Mouse (Mus musculus) granulocyte monocyte progenitor cell, adult 5-6 weeks (primary cell): Measurements from ENCODE around the gene Pip5k1c. TPM values are rescaled to one million over a fixed set of nuclear protein-coding genes. Genes with fewer than 3 reads are reported as not detected.

Experiments
- ATAC-seq: replicated peaks from 2 replicates; pipeline ENCODE4 v1.8.0; 2016; ENCODE audit warnings: mild to moderate bottlenecking, moderate TSS enrichment, inconsistent platforms; ENCODE audit not compliant: poor library complexity, severe bottlenecking
- total RNA-seq, 2 experiments: library from RNA; stranded (forward) in 1 of 2; stranded (reverse) in 1 of 2; fragments of 200-712, 200-1000 nt in 1 of 2; fragments of >200 nt in 1 of 2; fragmentation: Nextera tagmentation in 1 of 2; gene quantifications; 2 replicates each; pipeline ENCODE4 v1.2.3; 2014 to 2017

Gene Pip5k1c
- total RNA-seq, 2 experiments from 2014 or later, result 32.4 to 32.7 TPM

GRCm38 (mm10) chr10:81360721-81361120 is 68.0 kb downstream of the Pip5k1c start:
- no peak for ATAC-seq

- ATAC-seq, result no peak
These were observed 69.7 kb downstream of the Pip5k1c start for GRCm38 (mm10) chr10:81362336-81362949.

- ATAC-seq, result no peak
These were observed 70.9 kb downstream of the Pip5k1c start for GRCm38 (mm10) chr10:81363436-81364346.

- ATAC-seq, result no peak
These were observed 71.9 kb downstream of the Pip5k1c start for GRCm38 (mm10) chr10:81364666-81365065.

- no peak for ATAC-seq
These were observed 72.3 kb downstream of the Pip5k1c start for GRCm38 (mm10) chr10:81365073-81365472.

GRCm38 (mm10) chr10:81365672-81366476 is 73.1 kb downstream of the Pip5k1c start, which contains the start of gene 4930404N11Rik:
4930404N11Rik (minus strand) TSS chr10:81365816.
- peak; percentile 40 for ATAC-seq

GRCm38 (mm10) chr10:81366477-81367206 is 73.9 kb downstream of the Pip5k1c start:
- ATAC-seq, result no peak

- no peak for ATAC-seq
These were observed 74.4 kb downstream of the Pip5k1c start for GRCm38 (mm10) chr10:81367207-81367495.

Other genes starting within 250 kb of the Pip5k1c start
Only the 30 nearest of the 32 such genes appear.
- 23.3 and 24.4 TPM in 2 replicates for gene Thop1, start 222.9 kb upstream of the Pip5k1c start, total RNA-seq (2014; fragmentation: Nextera tagmentation)
- 24.7 and 26.3 TPM in 2 replicates for gene Thop1, start 222.9 kb upstream of the Pip5k1c start, total RNA-seq (2017)
- gene Creb3l3, start 194.1 kb upstream of the Pip5k1c start, total RNA-seq (2014; fragmentation: Nextera tagmentation), result 0.43 TPM in 1 of 2 replicates, not detected in the other
- gene Creb3l3, start 194.1 kb upstream of the Pip5k1c start, total RNA-seq (2017), result 0.86 and 1.3 TPM in 2 replicates
- 35.0 and 72.7 TPM in 2 replicates for gene Map2k2, start 187.0 kb upstream of the Pip5k1c start, total RNA-seq (2014; fragmentation: Nextera tagmentation)
- 46.7 and 50.8 TPM in 2 replicates for gene Map2k2, start 187.0 kb upstream of the Pip5k1c start, total RNA-seq (2017)
- gene Zbtb7a, start 157.7 kb upstream of the Pip5k1c start, total RNA-seq (2014; fragmentation: Nextera tagmentation), result 16.1 and 20.6 TPM in 2 replicates
- gene Zbtb7a, start 157.7 kb upstream of the Pip5k1c start, total RNA-seq (2017), result 7.1 and 8.0 TPM in 2 replicates
- 6.3 and 22.9 TPM in 2 replicates for gene Pias4, start 125.0 kb upstream of the Pip5k1c start, total RNA-seq (2014; fragmentation: Nextera tagmentation)
- 7.8 and 8.1 TPM in 2 replicates for gene Pias4, start 125.0 kb upstream of the Pip5k1c start, total RNA-seq (2017)
- 843 and 1,029 TPM in 2 replicates for gene Eef2, start 116.3 kb upstream of the Pip5k1c start, total RNA-seq (2014; fragmentation: Nextera tagmentation)
- 1,504 and 1,576 TPM in 2 replicates for gene Eef2, start 116.3 kb upstream of the Pip5k1c start, total RNA-seq (2017)
- gene Dapk3, start 110.0 kb upstream of the Pip5k1c start, total RNA-seq (2014; fragmentation: Nextera tagmentation), result 25.7 and 40.8 TPM in 2 replicates
- 20.5 and 33.0 TPM in 2 replicates for gene Dapk3, start 110.0 kb upstream of the Pip5k1c start, total RNA-seq (2017)
- not detected in 2 replicates for gene 4930442H23Rik, start 109.1 kb upstream of the Pip5k1c start, total RNA-seq (2014; fragmentation: Nextera tagmentation)
- gene 4930442H23Rik, start 109.1 kb upstream of the Pip5k1c start, total RNA-seq (2017), result not detected in 2 replicates
- gene Nmrk2, start 90.9 kb upstream of the Pip5k1c start, total RNA-seq (2014; fragmentation: Nextera tagmentation), result not detected in 2 replicates
- gene Nmrk2, start 90.9 kb upstream of the Pip5k1c start, total RNA-seq (2017), result not detected in 2 replicates
- not detected in 2 replicates for gene Atcay, start 62.1 kb upstream of the Pip5k1c start, total RNA-seq (2014; fragmentation: Nextera tagmentation)
- gene Atcay, start 62.1 kb upstream of the Pip5k1c start, total RNA-seq (2017), result not detected in 2 replicates
- gene Zfr2, start 59.8 kb upstream of the Pip5k1c start, total RNA-seq (2014; fragmentation: Nextera tagmentation), result not detected in 2 replicates
- gene Zfr2, start 59.8 kb upstream of the Pip5k1c start, total RNA-seq (2017), result 0.13 TPM in 1 of 2 replicates, not detected in the other
- 16.8 and 35.6 TPM in 2 replicates for gene Matk, start 40.0 kb upstream of the Pip5k1c start, total RNA-seq (2014; fragmentation: Nextera tagmentation)
- 39.1 and 43.9 TPM in 2 replicates for gene Matk, start 40.0 kb upstream of the Pip5k1c start, total RNA-seq (2017)
- gene Mrpl54, start 26.0 kb upstream of the Pip5k1c start, total RNA-seq (2014; fragmentation: Nextera tagmentation), result 94.0 and 105 TPM in 2 replicates
- 161 and 185 TPM in 2 replicates for gene Mrpl54, start 26.0 kb upstream of the Pip5k1c start, total RNA-seq (2017)
- 19.7 and 29.1 TPM in 2 replicates for gene Apba3, start 26.0 kb upstream of the Pip5k1c start, total RNA-seq (2014; fragmentation: Nextera tagmentation)
- gene Apba3, start 26.0 kb upstream of the Pip5k1c start, total RNA-seq (2017), result 14.2 and 19.9 TPM in 2 replicates
- gene Tjp3, start 1.4 kb upstream of the Pip5k1c start, total RNA-seq (2014; fragmentation: Nextera tagmentation), result 1.0 and 8.4 TPM in 2 replicates
- gene Tjp3, start 1.4 kb upstream of the Pip5k1c start, total RNA-seq (2017), result 1.3 and 6.2 TPM in 2 replicates
- gene Cactin, start 28.1 kb downstream of the Pip5k1c start, total RNA-seq (2014; fragmentation: Nextera tagmentation), result 16.2 and 16.3 TPM in 2 replicates
- 19.4 and 26.5 TPM in 2 replicates for gene Cactin, start 28.1 kb downstream of the Pip5k1c start, total RNA-seq (2017)
- not detected in 2 replicates for gene Tbxa2r, start 35.8 kb downstream of the Pip5k1c start, total RNA-seq (2014; fragmentation: Nextera tagmentation)
- gene Tbxa2r, start 35.8 kb downstream of the Pip5k1c start, total RNA-seq (2017), result 0.09 TPM in 1 of 2 replicates, not detected in the other
- gene Gipc3, start 50.3 kb downstream of the Pip5k1c start, total RNA-seq (2014; fragmentation: Nextera tagmentation), result not detected in 2 replicates
- gene Gipc3, start 50.3 kb downstream of the Pip5k1c start, total RNA-seq (2017), result not detected in 2 replicates
- gene Hmg20b, start 57.5 kb downstream of the Pip5k1c start, total RNA-seq (2014; fragmentation: Nextera tagmentation), result 19.1 and 43.4 TPM in 2 replicates
- gene Hmg20b, start 57.5 kb downstream of the Pip5k1c start, total RNA-seq (2017), result 29.8 and 35.5 TPM in 2 replicates
- gene Mfsd12, start 64.5 kb downstream of the Pip5k1c start, total RNA-seq (2014; fragmentation: Nextera tagmentation), result 12.0 and 17.5 TPM in 2 replicates
- 10.8 and 11.5 TPM in 2 replicates for gene Mfsd12, start 64.5 kb downstream of the Pip5k1c start, total RNA-seq (2017)
- not detected in 2 replicates for gene 4930404N11Rik, start 72.9 kb downstream of the Pip5k1c start, total RNA-seq (2014; fragmentation: Nextera tagmentation)
- gene 4930404N11Rik, start 72.9 kb downstream of the Pip5k1c start, total RNA-seq (2017), result 0.10 and 0.26 TPM in 2 replicates
- gene Fzr1, start 85.6 kb downstream of the Pip5k1c start, total RNA-seq (2014; fragmentation: Nextera tagmentation), result 14.8 and 17.0 TPM in 2 replicates
- gene Fzr1, start 85.6 kb downstream of the Pip5k1c start, total RNA-seq (2017), result 13.5 and 15.3 TPM in 2 replicates
- gene Dohh, start 91.5 kb downstream of the Pip5k1c start, total RNA-seq (2014; fragmentation: Nextera tagmentation), result 12.2 and 34.9 TPM in 2 replicates
- 41.8 and 46.2 TPM in 2 replicates for gene Dohh, start 91.5 kb downstream of the Pip5k1c start, total RNA-seq (2017)
- gene Gm48551, start 91.5 kb downstream of the Pip5k1c start, total RNA-seq (2014; fragmentation: Nextera tagmentation), result 4.0 TPM in 1 of 2 replicates, not detected in the other
- gene Gm48551, start 91.5 kb downstream of the Pip5k1c start, total RNA-seq (2017), result 0.30 TPM in 1 of 2 replicates, not detected in the other
- 2.2 TPM in 1 of 2 replicates, not detected in the other for gene Gm48552, start 96.0 kb downstream of the Pip5k1c start, total RNA-seq (2014; fragmentation: Nextera tagmentation)
- not detected in 2 replicates for gene Gm48552, start 96.0 kb downstream of the Pip5k1c start, total RNA-seq (2017)
- 37.5 and 43.6 TPM in 2 replicates for gene Smim24, start 100.1 kb downstream of the Pip5k1c start, total RNA-seq (2014; fragmentation: Nextera tagmentation)
- gene Smim24, start 100.1 kb downstream of the Pip5k1c start, total RNA-seq (2017), result 11.5 and 13.3 TPM in 2 replicates
- gene Nfic, start 162.7 kb downstream of the Pip5k1c start, total RNA-seq (2014; fragmentation: Nextera tagmentation), result 39.6 and 41.7 TPM in 2 replicates
- gene Nfic, start 162.7 kb downstream of the Pip5k1c start, total RNA-seq (2017), result 5.3 and 10.5 TPM in 2 replicates
- not detected in 2 replicates for gene Celf5, start 189.7 kb downstream of the Pip5k1c start, total RNA-seq (2014; fragmentation: Nextera tagmentation)
- not detected in 2 replicates for gene Celf5, start 189.7 kb downstream of the Pip5k1c start, total RNA-seq (2017)
- gene Ncln, start 203.4 kb downstream of the Pip5k1c start, total RNA-seq (2014; fragmentation: Nextera tagmentation), result 124 and 140 TPM in 2 replicates
- 83.1 and 128 TPM in 2 replicates for gene Ncln, start 203.4 kb downstream of the Pip5k1c start, total RNA-seq (2017)
- gene S1pr4, start 207.2 kb downstream of the Pip5k1c start, total RNA-seq (2014; fragmentation: Nextera tagmentation), result 7.8 and 10.5 TPM in 2 replicates
- 7.0 and 9.2 TPM in 2 replicates for gene S1pr4, start 207.2 kb downstream of the Pip5k1c start, total RNA-seq (2017)